Mouse (Mus musculus): ENCODE results near the gene Gm4881.
A peak's percentile ranks its signal among the peaks of the same experiment; 100 is the strongest.
"Not testable (repeated sequence)": the region's sequence is repeated elsewhere in the genome, so short reads cannot be mapped to it uniquely, and the experiment has no call there.

Gene Gm4881

GRCm38 (mm10) chr7:24953966-24954365 lies 9.7 kb upstream of the Gm4881 start:
- DNase-seq, result no peak

DNA sequence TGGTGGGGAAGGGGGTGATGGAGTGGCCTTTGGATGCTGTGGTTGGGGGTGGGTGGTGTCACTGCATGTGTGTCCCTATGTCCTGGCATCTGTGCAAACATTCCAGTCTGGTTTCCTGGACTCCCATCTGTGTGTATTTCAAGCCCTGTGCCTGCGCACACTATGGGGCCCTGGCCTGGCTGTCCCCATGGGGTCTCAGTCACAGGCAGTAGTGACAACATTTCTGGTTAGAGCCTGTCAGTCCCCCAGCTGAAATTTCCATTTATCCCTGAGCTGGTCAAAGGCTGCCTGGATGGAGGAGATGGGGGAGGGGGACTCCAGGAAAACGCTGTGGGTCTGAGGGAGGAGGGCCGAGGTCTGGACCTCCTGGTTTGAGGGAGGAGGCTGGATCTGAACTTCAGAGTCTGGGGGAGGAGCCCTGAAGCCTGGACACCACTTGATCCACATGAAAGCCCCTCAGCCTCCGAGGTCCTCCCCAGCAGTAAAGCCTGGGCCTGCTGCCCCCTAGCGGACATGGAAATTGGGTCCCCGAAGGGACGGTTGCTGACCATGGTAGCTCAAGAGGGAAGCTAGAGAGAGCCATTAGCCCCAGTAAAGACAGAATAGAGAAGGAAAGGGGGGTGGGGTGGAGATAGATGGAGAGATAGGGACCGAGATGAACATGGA lies 5.8 kb upstream of the Gm4881 start:
- peak; percentile 87 for DNase-seq

DNA sequence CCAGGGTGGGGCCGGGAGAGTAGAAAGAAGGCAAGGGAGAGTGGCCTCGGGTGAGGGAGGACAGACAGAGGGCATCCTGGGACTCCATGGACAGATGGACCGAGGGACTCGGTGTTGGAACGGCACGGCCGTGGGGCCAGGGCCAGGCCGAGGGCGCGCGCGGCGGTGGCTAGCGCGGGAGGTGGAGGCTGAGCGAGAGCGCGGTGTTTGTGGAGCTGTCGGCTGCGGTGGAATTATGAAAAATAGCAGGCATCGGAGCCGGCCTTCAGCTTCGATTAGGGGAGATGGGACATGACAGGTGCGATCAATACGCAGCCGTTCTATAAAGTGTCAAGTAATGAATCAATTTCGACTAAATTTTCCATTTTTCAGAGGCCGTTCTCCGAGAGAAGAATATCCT lies 4.5 kb upstream of the Gm4881 start:
- no peak for DNase-seq

DNA sequence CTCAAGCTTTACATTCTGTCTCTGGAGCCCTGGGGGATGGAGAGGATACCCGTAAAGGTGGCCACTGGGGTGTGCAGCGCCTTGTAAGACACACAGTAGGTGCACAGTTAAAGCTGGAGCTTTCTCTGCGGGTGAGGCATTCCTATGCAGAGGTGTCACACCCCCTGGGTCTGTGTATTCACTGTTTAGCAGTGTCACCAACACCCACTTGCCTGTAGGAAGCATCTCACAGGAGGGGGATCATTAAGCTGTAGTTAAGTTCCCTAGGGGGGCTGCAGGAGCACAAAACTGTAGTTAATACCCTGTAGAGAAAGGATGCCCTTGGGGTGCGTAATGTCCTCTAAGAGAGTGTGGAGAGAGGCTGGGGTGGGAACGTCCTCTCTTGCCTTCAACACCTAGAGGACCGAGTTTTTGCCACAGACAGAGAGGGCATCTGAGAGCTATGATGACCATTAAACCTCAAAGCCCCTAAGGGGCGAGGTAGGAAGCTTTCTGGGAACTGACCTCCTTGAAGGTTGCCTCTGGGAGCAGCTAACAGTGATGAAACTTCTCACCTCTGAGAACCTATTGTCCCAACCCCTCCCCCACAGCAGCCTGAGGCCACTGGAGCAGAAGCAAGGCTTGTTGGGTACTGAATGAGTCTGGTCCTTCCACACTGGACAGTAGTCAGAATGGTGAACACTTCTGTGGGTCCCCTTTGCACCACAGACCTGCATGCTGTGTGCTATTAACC lies 3.2 kb upstream of the Gm4881 start:
- DNase-seq, result no peak

GRCm38 (mm10) chr7:24943641-24944040 lies 653 bp downstream of the Gm4881 start:
- DNase-seq, result no peak

DNA sequence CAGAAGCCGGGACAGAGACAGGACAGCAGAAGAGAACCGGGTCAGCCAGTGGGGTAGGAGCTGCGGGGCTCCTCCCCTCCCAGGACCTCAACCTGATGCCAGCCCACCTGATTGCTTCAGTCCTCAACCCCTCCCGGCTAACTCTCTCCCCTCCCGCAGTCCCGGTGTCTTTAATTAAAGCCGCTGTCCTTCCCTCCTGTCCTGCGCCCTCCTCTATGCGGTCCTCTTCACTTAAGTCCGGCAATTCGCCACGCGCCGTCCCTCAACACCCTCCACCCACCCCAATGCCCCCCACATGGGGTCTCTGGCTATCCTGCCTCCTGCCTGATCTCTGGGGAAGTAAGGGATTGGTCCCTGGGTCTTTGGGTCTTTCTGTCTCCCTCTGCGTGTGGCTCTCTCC lies 12.6 kb downstream of the Gm4881 start:
- DNase-seq, result no peak

DNA sequence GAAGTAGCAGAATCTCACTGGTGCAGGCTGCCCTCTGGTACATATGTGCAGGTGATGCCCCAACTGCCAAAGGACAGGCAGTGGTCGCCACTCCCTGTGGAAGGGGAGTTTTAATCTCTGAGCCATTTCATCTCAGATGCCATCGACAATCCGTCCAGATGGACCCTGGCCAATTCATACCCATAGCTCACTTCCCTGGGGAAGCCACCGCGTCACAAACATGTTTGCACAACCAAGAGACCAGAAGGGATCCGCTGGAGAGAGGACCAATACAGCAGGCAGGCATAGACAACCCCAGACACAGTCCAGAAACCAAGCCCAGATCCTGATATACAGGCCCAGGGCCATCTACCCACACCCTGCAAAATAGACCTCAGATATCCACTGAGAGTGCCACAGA lies 13.8 kb downstream of the Gm4881 start:
- no peak for DNase-seq

DNA sequence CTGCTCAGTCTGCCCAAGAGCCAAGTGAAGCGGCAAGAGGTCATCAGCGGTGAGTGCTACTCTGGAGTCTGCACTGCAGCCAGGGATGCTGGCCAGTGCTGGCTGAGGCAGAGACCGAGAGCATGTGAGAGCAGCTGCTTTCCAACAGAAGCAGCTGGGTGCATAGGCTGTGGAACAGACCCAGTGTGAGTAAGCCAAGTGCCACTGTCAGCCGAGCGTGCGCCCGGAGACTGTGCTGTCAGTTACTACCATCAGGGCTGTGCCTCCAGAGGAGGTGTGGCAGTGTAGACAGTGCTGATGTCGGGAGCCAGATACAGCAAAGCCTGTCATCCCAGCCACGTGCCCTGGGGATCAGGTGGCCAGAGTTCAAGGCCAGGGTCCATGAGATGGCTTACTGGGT lies 24.6 kb downstream of the Gm4881 start:
- no peak for DNase-seq

DNA sequence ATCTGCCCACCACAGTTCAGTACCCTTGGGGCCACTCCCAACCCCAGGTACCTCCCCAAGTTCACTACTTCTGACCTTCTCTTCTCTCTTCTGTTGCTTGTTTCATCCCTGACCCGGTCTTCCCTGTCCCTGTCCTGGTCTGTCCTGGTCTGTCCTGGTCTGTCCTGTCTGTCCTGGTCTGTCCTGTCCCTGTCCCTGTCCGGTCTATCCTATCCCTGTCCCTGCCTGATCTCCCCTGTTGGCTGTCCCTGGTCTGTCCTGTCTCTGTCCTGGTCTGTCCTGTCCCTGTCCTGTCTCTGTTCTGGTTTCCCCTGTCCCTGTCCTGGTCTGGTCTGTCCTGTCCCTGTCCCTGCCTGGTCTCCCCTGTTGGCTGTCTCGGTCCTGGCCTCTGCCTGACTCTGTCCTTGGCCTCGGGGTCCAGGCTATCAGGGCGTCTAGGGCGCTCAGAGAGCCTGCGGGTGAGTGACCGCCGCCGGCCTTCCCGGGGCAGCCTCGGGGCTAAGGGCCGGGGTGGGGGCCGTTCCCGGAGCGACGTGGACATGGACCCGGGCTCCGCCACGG lies 25.5 kb downstream of the Gm4881 start:
- DNase-seq, result no peak

- no peak for DNase-seq
Observed at GRCm38 (mm10) chr7:24912480-24912879, 31.8 kb downstream of the Gm4881 start.

DNA sequence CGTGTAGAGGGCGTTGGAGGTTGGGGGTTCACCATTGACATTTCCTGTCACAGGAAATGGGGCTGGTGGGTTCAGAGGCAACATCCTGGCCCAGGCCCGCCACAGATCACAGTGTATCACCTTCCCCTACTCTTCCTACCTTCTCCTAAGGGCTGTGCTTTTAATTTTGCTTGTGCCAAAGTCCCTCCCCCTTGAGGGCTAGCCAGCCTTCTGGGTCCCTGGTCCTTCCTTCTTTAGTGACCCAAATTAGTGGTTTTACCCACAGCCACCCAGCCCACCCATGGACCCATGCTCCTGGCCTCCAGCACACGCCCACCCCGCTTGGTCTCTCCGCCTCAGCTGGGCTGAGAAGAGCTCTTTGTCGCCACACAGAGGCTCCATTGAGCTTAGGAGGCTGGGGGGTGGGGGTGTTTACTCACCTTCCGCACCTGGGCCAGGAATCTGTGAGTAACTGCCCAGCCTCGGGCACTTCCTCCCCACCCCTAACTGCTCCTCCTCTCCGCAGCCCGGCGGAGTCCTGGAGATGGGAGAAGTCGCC lies 37.0 kb downstream of the Gm4881 start:
- peak; percentile 72 for DNase-seq

DNA sequence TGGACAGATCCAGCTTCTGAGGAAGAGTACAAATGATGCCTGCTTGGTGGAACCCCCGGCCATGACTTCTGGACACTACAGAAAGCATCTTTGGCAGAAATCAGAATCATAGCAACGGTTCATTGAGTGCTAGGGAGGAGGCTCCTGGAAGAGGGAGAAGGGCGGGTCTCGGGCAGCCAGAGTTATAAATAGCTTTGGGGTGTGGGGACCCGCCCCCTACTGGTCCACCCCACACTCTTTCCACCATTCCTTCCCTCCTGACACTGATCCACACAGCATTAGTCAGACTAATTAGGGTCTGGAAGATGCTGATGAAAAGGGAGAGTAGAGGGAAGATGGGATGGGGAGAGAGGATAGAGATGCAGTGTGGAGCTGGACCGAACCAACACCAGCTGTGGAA lies 37.7 kb downstream of the Gm4881 start:
- peak; percentile 31 for DNase-seq

DNA sequence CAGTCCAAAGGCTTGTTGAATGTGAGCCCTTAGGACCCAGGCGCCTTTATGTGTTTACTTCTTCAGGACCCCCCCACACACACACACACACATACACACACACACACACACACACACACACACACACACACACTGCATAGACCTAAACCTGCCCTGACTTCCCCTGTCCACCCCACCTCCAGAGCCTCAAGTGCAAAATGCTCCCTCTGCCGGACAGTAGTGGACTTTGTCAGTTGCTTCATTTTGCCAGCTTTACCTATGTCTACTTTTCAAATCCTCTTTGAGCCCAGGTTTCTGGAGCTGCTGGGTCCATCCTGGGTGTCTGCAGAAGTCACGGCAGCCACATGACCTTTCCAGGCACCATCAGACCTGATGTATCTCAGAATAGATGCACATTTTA lies 39.4 kb downstream of the Gm4881 start:
- peak; percentile 84 for DNase-seq

DNA sequence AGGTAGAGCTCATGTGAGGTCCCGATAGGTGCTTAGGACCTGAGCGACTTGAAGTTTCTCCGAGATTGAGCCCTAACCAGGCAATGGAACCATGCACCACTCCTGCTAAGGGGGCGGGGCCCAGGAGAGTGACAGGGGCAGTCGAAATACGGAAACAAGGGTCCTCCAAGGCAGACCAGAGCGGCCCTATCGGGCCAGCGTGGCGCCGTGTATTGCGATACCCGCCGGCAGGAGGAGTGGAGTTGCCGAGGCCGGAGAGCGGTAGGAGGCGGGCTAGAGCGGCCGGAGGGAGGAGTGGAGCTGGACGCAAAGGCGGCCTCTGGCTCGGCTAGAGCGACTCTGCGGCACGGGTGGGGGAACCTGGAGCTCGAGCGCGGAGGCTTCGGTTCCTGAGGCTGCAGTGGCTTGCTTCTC lies 40.2 kb downstream of the Gm4881 start:
- DNase-seq, result peak; percentile 99

DNA sequence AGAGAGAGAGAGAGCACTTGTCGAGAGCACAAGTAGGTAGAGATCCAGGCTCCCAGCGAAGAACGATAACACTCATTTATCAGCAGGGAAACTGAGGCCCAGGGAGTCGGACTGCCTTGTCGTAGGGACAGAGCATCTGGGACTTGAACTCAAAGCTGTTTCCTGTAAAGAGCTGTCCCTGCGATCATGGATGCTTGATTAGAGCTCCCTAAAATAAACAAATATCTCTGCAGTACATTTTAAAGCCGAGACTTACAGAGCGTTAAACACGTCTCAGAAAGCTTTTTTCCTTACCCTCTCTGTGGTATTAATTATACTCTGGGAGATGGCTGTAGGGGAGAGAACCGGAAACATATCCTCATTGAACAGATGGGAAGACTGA lies 40.9 kb downstream of the Gm4881 start:
- no peak for DNase-seq

- DNase-seq, result peak; percentile 83
Observed at GRCm38 (mm10) chr7:24902630-24903443, 41.5 kb downstream of the Gm4881 start, which contains the start of gene Arhgef1. Gene Arhgef1, plus strand, starts transcription at chr7:24902912.

DNA sequence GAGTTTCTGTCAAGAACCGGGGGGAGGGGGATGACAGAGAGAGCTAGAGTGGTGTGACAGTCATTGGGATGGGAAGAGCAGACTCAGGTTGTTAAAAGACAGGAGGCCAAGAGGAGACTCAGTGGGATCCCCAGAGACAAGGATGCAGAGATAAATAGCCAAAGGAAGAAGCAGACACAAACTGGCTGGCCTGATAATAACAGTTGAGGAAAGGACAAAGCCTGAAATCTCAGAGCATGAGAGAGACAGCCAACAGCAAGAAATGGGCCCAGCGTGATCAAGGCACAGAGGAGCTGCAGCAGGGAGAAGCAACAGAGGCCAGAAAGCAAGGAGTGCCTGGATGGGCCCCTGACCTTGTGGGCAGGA lies 42.0 kb downstream of the Gm4881 start:
- no peak for DNase-seq

DNA sequence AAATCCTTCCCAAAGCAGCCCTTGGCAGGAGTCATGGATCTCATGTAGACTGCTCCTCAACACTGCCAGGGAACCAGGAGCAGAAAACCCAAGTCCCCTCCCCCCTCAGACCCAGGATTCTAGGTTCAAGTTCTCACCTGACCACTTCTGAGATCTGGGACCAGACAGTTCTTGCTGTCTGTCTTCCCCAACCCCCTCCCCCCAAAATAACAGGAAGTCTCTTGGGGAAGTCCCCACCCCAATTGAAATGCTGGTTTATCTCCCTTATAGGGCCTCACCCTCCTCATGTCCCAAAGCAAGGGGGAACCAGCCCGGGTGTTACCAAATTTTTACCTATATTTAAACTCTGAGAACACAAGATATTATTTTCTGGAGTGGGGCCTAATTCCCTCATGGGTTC lies 42.5 kb downstream of the Gm4881 start:
- DNase-seq, result peak; percentile 32

DNA sequence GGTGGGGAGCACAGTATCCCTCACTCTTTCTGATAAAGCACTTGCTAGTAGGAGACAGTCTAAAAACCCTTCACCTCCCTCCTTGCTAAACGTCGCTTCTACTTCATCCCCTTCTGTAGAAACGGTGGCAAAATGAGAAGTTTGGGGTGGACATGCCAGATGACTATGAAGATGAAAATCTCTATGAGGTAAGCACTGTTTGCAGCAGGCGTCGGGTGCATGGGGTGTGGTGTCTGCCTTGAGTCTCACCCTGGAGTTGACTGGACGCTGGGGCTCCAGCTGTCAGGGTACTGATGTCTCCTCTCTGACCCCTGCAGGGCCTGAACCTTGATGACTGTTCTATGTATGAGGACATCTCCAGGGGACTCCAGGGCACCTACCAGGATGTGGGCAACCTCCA lies 43.2 kb downstream of the Gm4881 start:
- DNase-seq, result no peak

DNA sequence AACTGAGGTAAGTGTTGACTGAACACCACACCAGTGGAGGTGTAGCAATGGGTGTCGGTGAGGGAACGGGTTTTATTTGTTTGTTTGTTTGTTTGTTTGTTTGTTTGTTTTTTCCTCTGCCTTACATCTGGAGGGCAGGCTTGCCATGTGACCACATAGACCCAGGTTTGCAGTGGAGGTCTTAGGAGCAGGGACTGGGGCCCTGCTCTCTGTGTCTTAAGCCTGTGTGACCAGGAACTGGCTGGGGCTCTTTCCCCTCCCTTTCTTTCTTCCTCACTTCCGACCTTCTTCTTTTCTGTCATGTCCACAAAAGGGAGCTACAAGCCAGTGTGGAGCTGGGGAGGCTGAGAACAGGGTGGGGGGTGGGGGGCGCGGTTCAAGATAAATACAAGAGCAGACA lies 46.3 kb downstream of the Gm4881 start:
- DNase-seq, result no peak

- no peak for DNase-seq
Observed at GRCm38 (mm10) chr7:24897224-24897623, 47.1 kb downstream of the Gm4881 start, which contains the start of gene Cd79a. Gene Cd79a, plus strand, starts transcription at chr7:24897381.

- no peak for DNase-seq
Observed at GRCm38 (mm10) chr7:24896269-24896668, 48.0 kb downstream of the Gm4881 start.

GRCm38 (mm10) chr7:24895749-24896148 lies 48.5 kb downstream of the Gm4881 start:
- DNase-seq, result not testable (repeated sequence)

Data from lung, postnatal 10 days (tissue).